ENCODE assay signal across 8 mouse cellular contexts in genomic region chr5:114707265-114708068, GRCm38 (mm10). TPM values are rescaled to one million over a fixed set of nuclear protein-coding genes. Genes with fewer than 3 reads are reported as not detected.
DNase-seq lines count a peak whose midpoint lies in the region; ATAC-seq and TF ChIP-seq lines count a peak whose summit lies in the region.

Gene Tchp, plus strand, starts transcription at chr5:114707760.

- peak; percentile 76 for ATAC-seq in kidney, embryonic 15.5 days (replicated peaks; ENCODE audit: low FRiP score)
- ATAC-seq in monocyte, adult 5-6 weeks (replicated peaks; ENCODE audit: insufficient number of reproducible peaks, low FRiP score, low TSS enrichment, poor library complexity, severe bottlenecking): peak; percentile 89

- H3K9ac ChIP-seq in kidney, embryonic 15.5 days: peak within 1 kb of the TSS; percentile 86

- peaks cover 34% of the 10 kb centered on the region for H3K36me3 ChIP-seq in heart, embryonic 10.5 days
- H3K36me3 ChIP-seq in kidney, embryonic 15.5 days: peaks cover 32% of the 10 kb centered on the region

- H3K4me3 ChIP-seq in bone marrow macrophage, adult 2 months (ENCODE audit: insufficient read depth, low read length): peak within 1 kb of the TSS; percentile 94
- peak within 1 kb of the TSS; percentile 97 for H3K4me3 ChIP-seq in embryonic fibroblast, embryonic 13.5 days (ENCODE audit: insufficient read depth, low read length)
- peak within 1 kb of the TSS; percentile 91 for H3K4me3 ChIP-seq in heart, embryonic 10.5 days
- peak within 1 kb of the TSS; percentile 82 for H3K4me3 ChIP-seq in kidney, embryonic 15.5 days (replicated peaks)

- peaks cover 11% of the 10 kb centered on the region for H3K4me1 ChIP-seq in bone marrow macrophage, adult 2 months (ENCODE audit: control insufficient read depth, insufficient read depth, low read length)
- H3K4me1 ChIP-seq in embryonic fibroblast, embryonic 13.5 days (ENCODE audit: control insufficient read depth, insufficient read depth, low read length): 0 out of 2 replicates have a peak, but pooled peaks cover 5% of the 10 kb centered on the region
- peaks cover 13% of the 10 kb centered on the region for H3K4me1 ChIP-seq in heart, embryonic 10.5 days
- H3K4me1 ChIP-seq in kidney, embryonic 15.5 days: peaks cover 8% of the 10 kb centered on the region

- no peaks in the 10 kb centered on the region for H3K27me3 ChIP-seq in heart, embryonic 10.5 days (ENCODE audit: insufficient read depth, poor library complexity, severe bottlenecking)
- no peaks in the 10 kb centered on the region for H3K27me3 ChIP-seq in kidney, embryonic 15.5 days

- H3K4me2 ChIP-seq in kidney, embryonic 15.5 days: peak within 1 kb of the TSS; percentile 75

- 2% methylated on average over 49 of the region's 49 CpGs for WGBS in heart, embryonic 10.5 days
- WGBS in kidney, embryonic 15.5 days: 2% methylated on average over 49 of the region's 49 CpGs

- no peak for TF ChIP-seq POLR2A in bone marrow macrophage, adult 2 months (IDR thresholded peaks at IDR 0.05; ENCODE audit: borderline replicate concordance, low read depth, low read length)
- TF ChIP-seq POLR2A in embryonic fibroblast, embryonic 13.5 days (IDR thresholded peaks at IDR 0.05; ENCODE audit: low read depth, low read length): peak; percentile 71

- peak; percentile 55; the same call in 1 of the 2 replicates for TF ChIP-seq CTCF in bone marrow macrophage, adult 2 months (IDR thresholded peaks at IDR 0.05; ENCODE audit: low read depth, low read length)
- TF ChIP-seq CTCF in embryonic fibroblast, embryonic 13.5 days (IDR thresholded peaks at IDR 0.05; ENCODE audit: borderline replicate concordance, insufficient read depth, low read length): 0 out of 2 replicates have a peak, but pooled peaks have one; percentile 24

- H3K9me3 ChIP-seq in heart, embryonic 10.5 days: no peaks in the 10 kb centered on the region
- H3K9me3 ChIP-seq in kidney, embryonic 15.5 days (replicated peaks): no peaks in the 10 kb centered on the region

- no peak within 1 kb of the TSS for H3K27ac ChIP-seq in bone marrow macrophage, adult 2 months (ENCODE audit: insufficient read depth, low read depth, low read length)
- no peak within 1 kb of the TSS for H3K27ac ChIP-seq in embryonic fibroblast, embryonic 13.5 days (ENCODE audit: insufficient read depth, low read length)
- peak within 1 kb of the TSS; percentile 88 for H3K27ac ChIP-seq in heart, embryonic 10.5 days
- H3K27ac ChIP-seq in kidney, embryonic 15.5 days: no peak within 1 kb of the TSS

- DNase-seq in A20 (ENCODE audit: low read depth, low spot score) (peak; percentile 92), liver (peak; percentile 94)
- DNase-seq in heart, embryonic 10.5 days (ENCODE audit: low spot score): peak; percentile 97
- peak; percentile 94 to 99 for DNase-seq in spleen, postnatal 4 days (ENCODE audit: low spot score in 2 of 2)

RNA-seq across cellular contexts. Expression of gene Tchp, which starts in this region (rescaled TPM):
- polyA plus RNA-seq in bone marrow macrophage, adult 2 months (2012; ENCODE audit: insufficient read depth, insufficient read length, missing spikeins): 13.1 and 13.7 TPM in 2 replicates
- polyA plus RNA-seq in embryonic fibroblast, embryonic 13.5 days (2011; ENCODE audit: insufficient read length, low read depth, missing spikeins): 6.8 and 7.8 TPM in 2 replicates
- 8.8 and 11.4 TPM in 2 replicates for polyA plus RNA-seq in heart, embryonic 10.5 days (2016; fragmentation: Nextera tagmentation; extraction: Ambion mirVana)
- 16.5 and 17.4 TPM in 2 replicates for polyA plus RNA-seq in kidney, embryonic 15.5 days (2015; fragmentation: Nextera tagmentation; extraction: Ambion mirVana)
- total RNA-seq in monocyte, adult 5-6 weeks (2017): 9.8 to 16.3 TPM (median 12.8 TPM) in 3 replicates
